Mouse (Mus musculus) induced T-regulatory cell, adult 2 months (primary cell): ENCODE measurements around the gene Btbd35f22.
"Not testable (repeated sequence)": the region's sequence is repeated elsewhere in the genome, so short reads cannot be mapped to it uniquely, and the experiment has no call there.

Experiments used
- DNase-seq: peaks from one replicate; pipeline ENCODE4 v3.0.0-alpha.2; 2012; ENCODE audit warnings: low read depth

Btbd35f22 gene

GRCm38 (mm10) chrX:32047529-32047928 lies at the start of gene Btbd35f22:
TSS of gene Btbd35f22 (plus strand) at chrX:32047829.
- not testable (repeated sequence) for DNase-seq
